Mouse (Mus musculus): Measurements from ENCODE around the gene Tub.

DNA sequence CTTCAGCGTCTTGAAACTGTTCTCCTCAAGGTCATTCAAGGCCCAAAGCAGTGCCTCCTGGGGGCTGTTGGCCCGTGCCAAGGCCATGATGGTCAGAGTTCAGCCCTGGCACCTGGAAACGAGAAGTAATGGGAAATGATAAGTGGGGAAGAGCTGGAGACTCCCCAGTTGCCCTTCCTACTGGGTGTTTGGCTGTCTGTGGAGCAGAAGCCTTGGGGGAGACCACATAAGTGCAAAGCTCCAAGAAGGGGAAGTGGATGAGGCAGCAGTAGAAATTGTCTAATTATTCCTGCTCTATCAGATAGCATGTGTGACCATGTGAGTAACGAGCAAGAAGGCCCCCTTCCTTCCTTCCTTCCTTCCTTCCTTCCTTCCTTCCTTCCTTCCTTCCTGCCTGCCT lies 23.1 kb upstream of the Tub start:
- TF ChIP-seq CTCF (IDR thresholded peaks at IDR 0.05; ENCODE audit: low read depth, low read length) (no peak), GATA1 (IDR thresholded peaks at IDR 0.05; ENCODE audit: borderline replicate concordance, low read length) (no peak), POLR2AphosphoS5 (IDR thresholded peaks at IDR 0.05; ENCODE audit: insufficient replicate concordance, low read depth, low read length) (no peak), TAL1 (conservative IDR thresholded peaks at IDR 0.05; ENCODE audit: low read depth, low read length) (no peak), GATA2 (IDR thresholded peaks at IDR 0.05; ENCODE audit: borderline replicate concordance, low read depth, low read length) (no peak)

Data from G1E (cell line).